Mouse (Mus musculus): ENCODE measurements around the gene Ccdc91. TPM values are rescaled to one million over a fixed set of nuclear protein-coding genes. Genes with fewer than 3 reads are reported as not detected.

Ccdc91 gene
- polyA plus RNA-seq, 1 experiment, result not detected

GRCm38 (mm10) chr6:147662610-147663009 lies 187.0 kb downstream of the Ccdc91 start:
- 83% methylated on average over 2 of the region's 2 CpGs for WGBS
- H3K27ac ChIP-seq (ENCODE audit: insufficient read depth, low read depth, low read length), result no peak overlapping the region
- no peak for TF ChIP-seq POLR2A (IDR thresholded peaks at IDR 0.05; ENCODE audit: insufficient read depth, low read depth, low read length)
- TF ChIP-seq CTCF (IDR thresholded peaks at IDR 0.05; ENCODE audit: insufficient read depth, low read depth, low read length), result no peak
- no peak overlapping the region for H3K4me3 ChIP-seq (ENCODE audit: insufficient read depth, low read depth, low read length)
- no peaks in the 10 kb centered on the region for H3K4me1 ChIP-seq (ENCODE audit: control insufficient read depth, insufficient read depth, low read length)

- TF ChIP-seq CTCF (IDR thresholded peaks at IDR 0.05; ENCODE audit: insufficient read depth, low read depth, low read length) (no peak), POLR2A (IDR thresholded peaks at IDR 0.05; ENCODE audit: insufficient read depth, low read depth, low read length) (no peak)
- Histone ChIP-seq H3K4me3 (ENCODE audit: insufficient read depth, low read depth, low read length) (no peak overlapping the region), H3K27ac (ENCODE audit: insufficient read depth, low read depth, low read length) (no peak overlapping the region), H3K4me1 (ENCODE audit: control insufficient read depth, insufficient read depth, low read length) (no peaks in the 10 kb centered on the region)
- 55% methylated on average over 3 of the region's 3 CpGs for WGBS
Measured at GRCm38 (mm10) chr6:147664339-147664738, 188.7 kb downstream of the Ccdc91 start.

- WGBS, result 68% methylated on average over 1 of the region's 1 CpGs
- TF ChIP-seq POLR2A (IDR thresholded peaks at IDR 0.05; ENCODE audit: insufficient read depth, low read depth, low read length) (no peak), CTCF (IDR thresholded peaks at IDR 0.05; ENCODE audit: insufficient read depth, low read depth, low read length) (no peak)
- Histone ChIP-seq H3K27ac (ENCODE audit: insufficient read depth, low read depth, low read length) (no peak overlapping the region), H3K4me3 (ENCODE audit: insufficient read depth, low read depth, low read length) (no peak overlapping the region), H3K4me1 (ENCODE audit: control insufficient read depth, insufficient read depth, low read length) (no peaks in the 10 kb centered on the region)
Measured at GRCm38 (mm10) chr6:147671366-147671765, 195.7 kb downstream of the Ccdc91 start.

- Histone ChIP-seq H3K4me3 (ENCODE audit: insufficient read depth, low read depth, low read length) (no peak overlapping the region), H3K4me1 (ENCODE audit: control insufficient read depth, insufficient read depth, low read length) (no peaks in the 10 kb centered on the region), H3K27ac (ENCODE audit: insufficient read depth, low read depth, low read length) (no peak overlapping the region)
- no peak for TF ChIP-seq CTCF (IDR thresholded peaks at IDR 0.05; ENCODE audit: insufficient read depth, low read depth, low read length)
- no peak for TF ChIP-seq POLR2A (IDR thresholded peaks at IDR 0.05; ENCODE audit: insufficient read depth, low read depth, low read length)
- WGBS, result 79% methylated on average over 2 of the region's 2 CpGs
Measured at GRCm38 (mm10) chr6:147672481-147672880, 196.9 kb downstream of the Ccdc91 start.

GRCm38 (mm10) chr6:147675022-147675733 lies 199.6 kb downstream of the Ccdc91 start:
- 94% methylated on average over 7 of the region's 7 CpGs for WGBS
- Histone ChIP-seq H3K4me1 (ENCODE audit: control insufficient read depth, insufficient read depth, low read length) (no peaks in the 10 kb centered on the region), H3K27ac (ENCODE audit: insufficient read depth, low read depth, low read length) (no peak overlapping the region), H3K4me3 (ENCODE audit: insufficient read depth, low read depth, low read length) (no peak overlapping the region)
- TF ChIP-seq POLR2A (IDR thresholded peaks at IDR 0.05; ENCODE audit: insufficient read depth, low read depth, low read length), result no peak
- TF ChIP-seq CTCF (IDR thresholded peaks at IDR 0.05; ENCODE audit: insufficient read depth, low read depth, low read length), result no peak

- WGBS, result 98% methylated on average over 1 of the region's 1 CpGs
- TF ChIP-seq CTCF (IDR thresholded peaks at IDR 0.05; ENCODE audit: insufficient read depth, low read depth, low read length) (no peak), POLR2A (IDR thresholded peaks at IDR 0.05; ENCODE audit: insufficient read depth, low read depth, low read length) (no peak)
- H3K4me3 ChIP-seq (ENCODE audit: insufficient read depth, low read depth, low read length), result no peak overlapping the region
- H3K27ac ChIP-seq (ENCODE audit: insufficient read depth, low read depth, low read length), result no peak overlapping the region
- no peaks in the 10 kb centered on the region for H3K4me1 ChIP-seq (ENCODE audit: control insufficient read depth, insufficient read depth, low read length)
Measured at GRCm38 (mm10) chr6:147676214-147676613, 200.6 kb downstream of the Ccdc91 start.

Other genes with a start within 250 kb of the Ccdc91 start
- gene Pthlh, start 211.6 kb upstream of the Ccdc91 start, polyA plus RNA-seq (2012; ENCODE audit: insufficient read depth, insufficient read length, low replicate concordance, missing spikeins), result not detected in 2 replicates